Mouse (Mus musculus) right cerebral cortex, postnatal 4 days (tissue): Measurements from ENCODE around the gene Svep1.

ENCODE experiments used
- DNase-seq: peaks from one replicate; pipeline ENCODE4 v3.0.0-alpha.2; 2022

Gene Svep1

GRCm38 (mm10) chr4:58077950-58078349 lies 128.7 kb downstream of the Svep1 start:
- DNase-seq: peak; percentile 16

- DNase-seq: no peak
Measured at GRCm38 (mm10) chr4:58077536-58077935, 129.1 kb downstream of the Svep1 start.

- DNase-seq: no peak
Measured at GRCm38 (mm10) chr4:58072888-58073287, 133.8 kb downstream of the Svep1 start.

GRCm38 (mm10) chr4:58068886-58069285 lies 137.8 kb downstream of the Svep1 start:
- no peak for DNase-seq

GRCm38 (mm10) chr4:58064721-58065120 lies 141.9 kb downstream of the Svep1 start:
- no peak for DNase-seq

GRCm38 (mm10) chr4:58062933-58063332 lies 143.7 kb downstream of the Svep1 start:
- no peak for DNase-seq

- no peak for DNase-seq
Measured at GRCm38 (mm10) chr4:58055653-58056052, 151.0 kb downstream of the Svep1 start.

GRCm38 (mm10) chr4:58054441-58054840 lies 152.2 kb downstream of the Svep1 start:
- DNase-seq: no peak

- no peak for DNase-seq
Measured at GRCm38 (mm10) chr4:58050746-58051145, 155.9 kb downstream of the Svep1 start.

- no peak for DNase-seq
Measured at GRCm38 (mm10) chr4:58050276-58050675, 156.4 kb downstream of the Svep1 start.

- DNase-seq: no peak
Measured at GRCm38 (mm10) chr4:58044833-58045232, 161.8 kb downstream of the Svep1 start.

GRCm38 (mm10) chr4:58044356-58044755 lies 162.3 kb downstream of the Svep1 start:
- DNase-seq: no peak

GRCm38 (mm10) chr4:58040093-58040492 lies 166.6 kb downstream of the Svep1 start:
- DNase-seq: no peak

GRCm38 (mm10) chr4:58037096-58037705 lies 169.5 kb downstream of the Svep1 start:
- DNase-seq: no peak

- DNase-seq: no peak
Measured at GRCm38 (mm10) chr4:58034663-58035062, 172.0 kb downstream of the Svep1 start.

- DNase-seq: no peak
Measured at GRCm38 (mm10) chr4:58032714-58033113, 173.9 kb downstream of the Svep1 start.

- no peak for DNase-seq
Measured at GRCm38 (mm10) chr4:58009024-58009423, 197.6 kb downstream of the Svep1 start, which contains the start of gene Txndc8. TSS of gene Txndc8 (minus strand) at chr4:58009124.

GRCm38 (mm10) chr4:58003501-58003900 lies 203.2 kb downstream of the Svep1 start:
- DNase-seq: no peak
